Mouse (Mus musculus) midbrain, postnatal 0 days (tissue): ENCODE measurements at regions not wholly inside any gene's neighbourhood (a gene's known extent, or its start where the extent isn't known, plus 50 kb on each side); places are given as distances from the start of the nearest gene placed in this dataset.
A peak's percentile ranks its signal among the peaks of the same experiment; 100 is the strongest.

ENCODE experiments used
- ATAC-seq: fragments of 200-750 bp; cut with Nextera tagmentation; 2 replicates; pipeline ENCODE4 v1.8.0; 2017; ENCODE audit warnings: moderate number of reproducible peaks, mild to moderate bottlenecking, moderate TSS enrichment, moderate library complexity; ENCODE audit not compliant: low FRiP score
- DNase-seq: peaks from one replicate; pipeline ENCODE4 v3.0.0-alpha.2; 2015; ENCODE audit warnings: low spot score
- H3K27ac ChIP-seq: fragments of 300-500 bp; sonication (generic); 2 replicates; pipeline ENCODE4 v1.5.1; 2014; ENCODE audit warnings: low read depth, mild to moderate bottlenecking, low read length, mixed read lengths
- H3K27me3 ChIP-seq: fragments of 300-500 bp; sonication (generic); 2 replicates; pipeline ENCODE4 v1.6.1; 2014; ENCODE audit warnings: low read length, control low read depth, mixed read lengths; ENCODE audit not compliant: insufficient read depth
- H3K36me3 ChIP-seq: fragments of 300-500 bp; sonication (generic); 2 replicates; pipeline ENCODE4 v1.6.1; 2014; ENCODE audit warnings: low read length, control low read depth, mixed read lengths; ENCODE audit not compliant: insufficient read depth
- H3K4me1 ChIP-seq: fragments of 300-500 bp; sonication (generic); 2 replicates; pipeline ENCODE4 v1.6.1; 2014; ENCODE audit warnings: mild to moderate bottlenecking, control low read depth, antibody characterized with exemption, low read length, mixed read lengths; ENCODE audit not compliant: insufficient read depth
- H3K4me2 ChIP-seq: fragments of 300-500 bp; sonication (generic); 2 replicates; pipeline ENCODE4 v1.6.1; 2014; ENCODE audit warnings: low read depth, mild to moderate bottlenecking, low read length, mixed read lengths; ENCODE audit not compliant: poor library complexity, severe bottlenecking
- H3K4me3 ChIP-seq: fragments of 300-500 bp; sonication (generic); 2 replicates; pipeline ENCODE4 v1.5.1; 2014; ENCODE audit warnings: low read depth, mild to moderate bottlenecking, low read length, moderate library complexity
- H3K9ac ChIP-seq: fragments of 300-500 bp; sonication (generic); replicated peaks from 2 replicates; pipeline ENCODE4 v1.6.1; 2014; ENCODE audit warnings: mild to moderate bottlenecking, low read length, moderate library complexity, mixed read lengths; ENCODE audit not compliant: poor library complexity, severe bottlenecking
- H3K9me3 ChIP-seq: fragments of 300-500 bp; sonication (generic); 2 replicates; pipeline ENCODE4 v1.6.1; 2016; ENCODE audit warnings: low read length, control low read depth
- CTCF ChIP-seq: IDR thresholded peaks from 2 replicates; pipeline ENCODE4 v1.5.1; 2016; ENCODE audit warnings: antibody characterized with exemption, mild to moderate bottlenecking
- WGBS: fragments of 180-500 bp; shearing (Covaris S2); extraction: QIAGEN DNeasy Blood & Tissue Kit; methylation state at CpG from one replicate; pipeline ENCODE4 v1.1.7; 2014; 5-methylcytosine and 5-hydroxymethylcytosine counted together

- Histone ChIP-seq H3K4me1 (no peaks in the 10 kb centered on the region), H3K4me3 (no peak overlapping the region), H3K4me2 (no peak overlapping the region), H3K9ac (no peak overlapping the region), H3K36me3 (no peaks in the 10 kb centered on the region), H3K27ac (no peak overlapping the region), H3K9me3 (no peaks in the 10 kb centered on the region), H3K27me3 (no peaks in the 10 kb centered on the region)
- WGBS = 63% methylated on average over 7 of the region's 7 CpGs
- no peak for TF ChIP-seq CTCF
- ATAC-seq = no peak
- peak; percentile 11 for DNase-seq
These were observed 112.1 kb upstream of the Tmem132c start for GRCm38 (mm10) chr5:127129495-127129894.

- Histone ChIP-seq H3K27ac (no peak overlapping the region), H3K36me3 (no peaks in the 10 kb centered on the region), H3K4me3 (no peak overlapping the region), H3K27me3 (no peaks in the 10 kb centered on the region), H3K4me2 (no peak overlapping the region), H3K9ac (no peak overlapping the region), H3K9me3 (no peaks in the 10 kb centered on the region), H3K4me1 (0 out of 2 replicates have a peak, but pooled peaks cover 5% of the 10 kb centered on the region)
- DNase-seq (no peak), ATAC-seq (no peak)
- 79% methylated on average over 6 of the region's 6 CpGs for WGBS
- TF ChIP-seq CTCF = no peak
These were observed 107.2 kb upstream of the Tmem132c start for GRCm38 (mm10) chr5:127134441-127134840.

DNA sequence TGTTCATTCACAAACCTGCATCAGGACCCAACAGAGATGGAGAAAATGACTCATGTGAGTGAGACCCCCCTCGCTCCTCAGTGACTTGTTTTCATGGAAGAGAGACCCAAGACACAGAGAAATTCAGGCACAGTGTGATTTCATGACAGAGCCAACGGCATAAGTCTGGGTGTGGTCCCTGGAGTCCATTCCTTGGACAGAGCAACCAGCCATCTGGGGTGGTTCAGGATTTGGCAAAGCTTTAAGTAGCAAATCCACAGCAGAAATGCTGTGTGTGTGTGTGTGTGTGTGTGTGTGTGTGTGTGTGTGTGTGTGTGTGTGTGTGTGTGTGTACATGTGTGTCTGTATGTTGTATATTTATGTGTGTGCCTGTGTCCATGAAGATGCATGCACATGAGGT is 101.0 kb upstream of the Tmem132c start:
- no peak for TF ChIP-seq CTCF
- H3K4me2 ChIP-seq = no peak overlapping the region
- 0 out of 2 replicates have a peak, but pooled peaks cover 5% of the 10 kb centered on the region for H3K4me1 ChIP-seq
- H3K9me3 ChIP-seq = no peaks in the 10 kb centered on the region
- no peak overlapping the region for H3K4me3 ChIP-seq
- no peak overlapping the region for H3K9ac ChIP-seq
- 65% methylated on average over 2 of the region's 2 CpGs for WGBS
- H3K27me3 ChIP-seq = no peaks in the 10 kb centered on the region
- H3K27ac ChIP-seq = no peak overlapping the region
- DNase-seq = peak; percentile 63
- ATAC-seq = no peak
- no peaks in the 10 kb centered on the region for H3K36me3 ChIP-seq

GRCm38 (mm10) chr5:127160292-127160691 is 81.3 kb upstream of the Tmem132c start:
- H3K9me3 ChIP-seq = no peaks in the 10 kb centered on the region
- TF ChIP-seq CTCF = peak; percentile 68
- no peak overlapping the region for H3K4me3 ChIP-seq
- H3K27ac ChIP-seq = no peak overlapping the region
- H3K36me3 ChIP-seq = no peaks in the 10 kb centered on the region
- peak; percentile 44 for DNase-seq
- no peak for ATAC-seq
- no peak overlapping the region for H3K9ac ChIP-seq
- no peaks in the 10 kb centered on the region for H3K4me1 ChIP-seq
- H3K27me3 ChIP-seq = no peaks in the 10 kb centered on the region
- 54% methylated on average over 3 of the region's 3 CpGs for WGBS
- no peak overlapping the region for H3K4me2 ChIP-seq

GRCm38 (mm10) chr5:127163376-127163775 is 78.2 kb upstream of the Tmem132c start:
- Histone ChIP-seq H3K4me3 (no peak overlapping the region), H3K27me3 (no peaks in the 10 kb centered on the region), H3K4me1 (no peaks in the 10 kb centered on the region), H3K4me2 (no peak overlapping the region), H3K27ac (no peak overlapping the region), H3K9me3 (no peaks in the 10 kb centered on the region), H3K36me3 (no peaks in the 10 kb centered on the region), H3K9ac (no peak overlapping the region)
- WGBS = 41% methylated on average over 6 of the region's 6 CpGs
- ATAC-seq (no peak), DNase-seq (no peak)
- TF ChIP-seq CTCF = no peak

- WGBS = 91% methylated on average over 4 of the region's 4 CpGs
- H3K27ac ChIP-seq = no peak overlapping the region
- no peak overlapping the region for H3K9ac ChIP-seq
- TF ChIP-seq CTCF = peak; percentile 56
- H3K27me3 ChIP-seq = no peaks in the 10 kb centered on the region
- DNase-seq = no peak
- H3K4me1 ChIP-seq = no peaks in the 10 kb centered on the region
- ATAC-seq = no peak
- 0 out of 2 replicates have a peak, but pooled peaks cover 2% of the 10 kb centered on the region for H3K9me3 ChIP-seq
- H3K4me2 ChIP-seq = no peak overlapping the region
- H3K4me3 ChIP-seq = no peak overlapping the region
- H3K36me3 ChIP-seq = no peaks in the 10 kb centered on the region
These were observed 52.6 kb upstream of the Tmem132c start for GRCm38 (mm10) chr5:127189021-127189420.
